Mouse (Mus musculus) spleen, postnatal 36 days (tissue): Measurements from ENCODE around the gene Rhox2b.
"Not testable (repeated sequence)": the region's sequence is repeated elsewhere in the genome, so short reads cannot be mapped to it uniquely, and the experiment has no call there.

Experiments used
- DNase-seq, 2 experiments: peaks; one replicate each; pipeline ENCODE4 v3.0.0; 2022; ENCODE audit warnings: low spot score in 2 of 2, mixed read lengths in 1 of 2

Rhox2b gene

DNA sequence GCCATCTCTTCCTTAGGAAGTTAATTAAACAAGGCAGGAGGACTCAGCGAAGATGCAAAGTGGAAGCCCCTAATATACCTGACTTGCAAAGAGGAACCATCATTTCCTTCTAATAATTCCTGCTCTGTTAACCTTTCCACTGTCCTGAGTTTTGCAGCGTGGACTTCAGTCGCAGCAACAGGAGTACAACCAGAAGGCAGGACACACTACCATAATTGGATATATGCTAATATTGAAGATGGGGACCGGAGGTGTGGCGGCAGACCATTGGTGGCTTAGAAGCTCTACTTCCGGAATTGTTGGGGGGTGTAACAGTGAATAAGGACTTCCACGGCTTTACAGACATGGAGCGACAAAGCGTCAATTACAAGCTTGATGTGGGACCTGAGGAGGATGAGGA, at the start of gene Rhox2b:
Rhox2b (plus strand) TSS at position 301 of the 400 bp plus-strand sequence.
- DNase-seq, result not testable (repeated sequence)

GRCm38 (mm10) chrX:37379728-37380127, 32.1 kb upstream of the Rhox2b start, which contains the start of gene Rhox3a2:
Rhox3a2 (plus strand) TSS chrX:37380028.
- DNase-seq, result not testable (repeated sequence)

DNA sequence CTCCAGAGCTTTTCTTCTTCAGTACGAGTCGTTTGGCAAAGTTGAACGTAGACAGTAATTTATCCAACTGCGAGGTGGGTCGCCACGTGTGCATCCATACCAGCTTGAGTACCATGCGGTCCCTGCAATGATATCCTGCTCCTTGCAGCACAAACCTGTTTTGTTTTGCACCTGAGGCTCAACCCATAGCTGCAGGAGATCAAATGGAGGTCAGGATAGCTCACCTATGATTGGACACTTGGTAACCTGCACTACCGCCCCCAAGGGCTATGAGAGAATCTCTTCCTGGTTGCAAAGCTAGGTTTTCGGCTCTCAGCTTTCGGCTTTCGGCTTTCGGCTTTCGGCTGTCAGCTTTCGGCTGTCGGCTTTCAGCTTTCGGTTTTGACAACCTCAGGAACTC, 21.3 kb upstream of the Rhox2b start, which contains the start of gene Rhox4a2:
Rhox4a2 (plus strand) TSS at position 301 of the 400 bp plus-strand sequence.
- not testable (repeated sequence) for DNase-seq

GRCm38 (mm10) chrX:37432194-37432593, 20.3 kb downstream of the Rhox2b start, which contains the start of gene Rhox4b:
Rhox4b (plus strand) TSS chrX:37432494.
- not testable (repeated sequence) for DNase-seq

DNA sequence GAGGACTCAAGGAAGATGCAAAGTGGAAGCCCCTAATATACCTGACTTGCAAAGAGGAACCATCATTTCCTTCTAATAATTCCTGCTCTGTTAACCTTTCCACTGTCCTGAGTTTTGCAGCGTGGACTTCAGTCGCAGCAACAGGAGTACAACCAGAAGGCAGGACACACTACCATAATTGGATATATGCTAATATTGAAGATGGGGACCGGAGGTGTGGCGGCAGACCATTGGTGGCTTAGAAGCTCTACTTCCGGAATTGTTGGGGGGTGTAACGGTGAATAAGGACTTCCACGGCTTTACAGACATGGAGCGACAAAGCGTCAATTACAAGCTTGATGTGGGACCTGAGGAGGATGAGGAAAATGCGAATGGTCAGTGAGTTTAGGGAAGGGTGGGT, 41.5 kb downstream of the Rhox2b start, which contains the start of gene Rhox2c:
Rhox2c (plus strand) TSS at position 301 of the 400 bp plus-strand sequence.
- not testable (repeated sequence) for DNase-seq

- DNase-seq, result not testable (repeated sequence)
These were observed 46.4 kb downstream of the Rhox2b start, which contains the start of gene Rhox3c for GRCm38 (mm10) chrX:37458285-37458684. Rhox3c (plus strand) TSS chrX:37458585.
